Mouse (Mus musculus) B cell, adult 2 months (primary cell): ENCODE data around the gene Ndst4.

Source experiments
- DNase-seq, 2 experiments: peaks; one replicate each; pipeline ENCODE4 v3.0.0; 2022

Ndst4 gene

DNA sequence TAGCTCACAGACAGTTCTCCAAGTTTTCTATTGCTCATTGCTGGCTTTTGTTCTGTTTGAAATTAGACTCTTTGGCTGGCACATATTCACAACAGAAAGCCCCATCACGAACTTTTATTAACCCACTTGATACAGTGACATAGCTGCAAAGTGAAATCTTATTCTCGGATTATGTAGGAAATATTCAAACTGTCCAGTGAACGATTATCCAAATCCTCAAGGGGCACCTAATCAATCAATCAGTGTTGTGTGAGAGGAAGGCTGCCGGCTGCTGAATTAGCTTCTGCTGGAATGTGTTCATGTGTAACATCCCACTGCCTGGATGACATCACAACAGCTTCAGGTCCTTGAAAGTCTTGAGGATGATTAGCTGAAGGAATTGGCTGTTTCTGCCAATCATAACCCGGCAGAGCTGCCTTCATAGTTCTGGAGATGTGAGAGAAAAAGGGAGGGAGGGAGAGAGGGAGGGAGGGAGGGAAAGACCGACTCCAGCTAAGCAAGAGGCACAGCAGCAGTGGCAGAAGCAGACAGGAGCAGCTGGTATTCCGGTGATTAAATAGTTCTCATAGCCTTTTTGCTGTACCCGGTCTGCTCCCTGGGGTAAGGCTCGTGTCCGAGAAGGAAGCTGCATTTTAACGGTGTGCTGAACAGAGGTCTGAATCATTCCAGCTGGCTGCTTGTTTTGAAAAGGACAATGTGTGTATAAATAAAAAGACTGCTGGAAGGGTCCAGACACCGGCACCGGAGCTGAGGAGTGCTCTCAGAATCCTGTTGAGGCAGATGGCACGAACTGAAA, at the start of gene Ndst4:
Ndst4 (plus strand) TSS at position 476 of the 796 bp plus-strand sequence.
- no peak for DNase-seq

GRCm38 (mm10) chr3:125397443-125397842, 6.4 kb upstream of the Ndst4 start:
- DNase-seq: no peak

GRCm38 (mm10) chr3:125406456-125406855, 2.6 kb downstream of the Ndst4 start:
- no peak for DNase-seq

- no peak for DNase-seq
Observed at GRCm38 (mm10) chr3:125406991-125407390, 3.1 kb downstream of the Ndst4 start.

GRCm38 (mm10) chr3:125466894-125467652, 63.2 kb downstream of the Ndst4 start:
- no peak for DNase-seq

- DNase-seq: no peak
Observed at GRCm38 (mm10) chr3:125510102-125510501, 106.2 kb downstream of the Ndst4 start.

DNA sequence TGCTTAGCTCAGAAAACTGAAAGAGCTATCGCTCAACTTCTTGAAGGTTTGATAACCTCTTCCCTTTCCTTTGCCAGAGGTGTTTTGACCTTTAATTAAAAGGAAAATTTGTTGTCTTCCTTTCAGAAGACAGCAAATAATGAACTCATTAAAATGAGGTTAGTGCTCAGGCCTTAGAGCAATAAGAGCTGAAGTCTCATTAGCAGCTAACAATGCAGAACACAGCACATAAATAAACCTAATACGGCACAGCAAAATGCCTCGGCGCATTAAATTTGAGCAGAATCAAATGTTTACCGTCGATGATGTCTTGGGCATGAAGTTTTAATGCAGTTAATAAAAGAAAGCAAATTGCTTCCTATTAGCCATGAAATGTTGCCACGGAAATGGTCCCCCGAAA, 129.5 kb downstream of the Ndst4 start:
- no peak for DNase-seq

DNA sequence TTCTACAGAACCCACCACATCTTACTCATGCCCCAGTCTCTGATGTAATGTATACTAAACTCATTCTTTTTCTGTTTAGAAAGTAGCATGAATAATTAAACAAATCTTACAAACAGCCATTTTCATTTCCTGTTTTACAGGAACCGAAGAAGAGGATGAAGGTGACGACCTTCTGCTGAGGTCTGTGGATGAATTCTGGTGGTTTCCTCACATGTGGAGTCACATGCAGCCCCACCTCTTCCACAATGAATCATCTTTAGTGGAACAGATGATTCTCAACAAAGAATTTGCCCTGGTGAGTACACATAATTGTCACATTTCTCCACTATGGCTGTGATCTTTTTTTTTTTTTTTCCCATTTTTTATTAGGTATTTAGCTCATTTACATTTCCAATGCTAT, 166.7 kb downstream of the Ndst4 start:
- no peak for DNase-seq

DNA sequence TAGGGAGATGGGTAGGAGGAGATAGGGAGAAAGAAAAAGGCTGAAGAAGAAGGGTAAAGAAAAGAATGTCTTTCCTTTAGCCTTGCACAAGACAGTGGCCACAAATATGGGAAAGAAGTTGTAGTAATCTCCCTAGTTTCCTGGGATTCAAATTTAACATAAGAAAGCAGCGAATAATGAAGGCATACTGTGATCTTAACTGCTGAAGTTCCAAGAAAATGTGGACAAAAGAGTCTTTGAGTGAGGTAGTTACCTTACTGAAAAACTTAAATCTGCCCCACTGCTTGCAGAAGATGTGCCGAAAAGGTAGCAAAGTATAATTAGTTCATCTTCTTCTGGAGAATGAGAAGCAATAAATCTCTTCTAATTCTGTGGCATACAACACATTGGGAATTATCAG, 228.4 kb downstream of the Ndst4 start:
- no peak for DNase-seq

- no peak for DNase-seq
Observed at GRCm38 (mm10) chr3:125655009-125655635, 251.2 kb downstream of the Ndst4 start.

- DNase-seq: no peak
Observed at GRCm38 (mm10) chr3:125660114-125660717, 256.3 kb downstream of the Ndst4 start.

GRCm38 (mm10) chr3:125660884-125661532, 257.1 kb downstream of the Ndst4 start:
- no peak for DNase-seq

DNA sequence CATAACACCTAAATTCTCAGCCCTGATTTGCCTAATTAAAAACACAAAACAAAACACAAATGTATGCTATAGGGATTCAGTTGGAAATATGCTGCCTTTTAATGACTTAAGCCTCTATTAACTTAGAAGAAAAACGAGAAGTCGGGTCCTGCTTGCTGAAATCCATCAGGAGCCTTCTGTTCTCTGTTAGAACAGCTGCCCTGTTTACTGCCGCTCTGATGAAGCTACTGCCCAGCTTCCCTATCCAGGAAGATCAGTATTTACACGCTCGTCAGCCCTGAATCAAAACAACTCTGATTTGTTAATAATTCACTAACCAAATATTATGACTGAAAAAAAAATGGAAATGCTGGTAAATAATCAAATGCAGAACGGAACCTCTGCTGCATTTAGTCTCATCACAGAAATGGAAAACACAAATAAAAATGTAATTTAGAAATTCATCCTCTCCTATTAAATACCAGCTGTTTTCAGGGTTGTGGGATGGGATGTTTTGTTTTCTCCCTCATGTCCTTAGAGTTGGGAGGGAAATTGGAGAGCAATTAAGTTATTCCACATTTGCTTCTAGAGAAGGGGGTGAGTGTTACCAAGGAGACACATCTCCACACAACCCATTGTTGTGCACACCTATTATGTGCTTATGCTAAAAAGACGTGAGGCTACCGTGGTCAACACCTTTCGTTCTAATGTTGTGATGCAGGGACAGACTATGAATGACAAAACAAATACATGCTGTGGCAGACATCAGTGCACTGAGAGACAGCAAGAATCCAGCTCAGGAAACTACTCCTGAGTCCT, 270.3 kb downstream of the Ndst4 start:
- DNase-seq: no peak

GRCm38 (mm10) chr3:125675211-125675896, 271.5 kb downstream of the Ndst4 start:
- DNase-seq: no peak

DNA sequence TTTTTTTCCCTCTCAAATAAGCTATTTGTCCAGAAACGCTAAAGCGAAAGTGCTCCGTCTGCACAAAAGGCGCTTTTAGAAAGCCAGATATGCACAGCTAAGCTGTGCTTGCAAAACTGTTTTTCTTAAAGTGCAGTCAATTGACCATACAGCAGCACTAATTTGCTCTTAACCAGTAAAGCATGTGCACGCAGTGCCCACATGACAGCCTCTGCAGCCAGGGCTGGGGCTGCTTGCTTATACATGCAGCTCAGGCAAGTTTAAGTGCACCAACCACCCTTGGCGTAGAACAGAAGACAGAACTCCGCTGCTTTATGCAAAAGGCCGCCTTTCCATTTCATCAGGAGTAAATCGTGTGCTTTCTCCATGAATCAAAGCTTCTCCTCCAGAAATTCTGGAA, 275.0 kb downstream of the Ndst4 start:
- no peak for DNase-seq

DNA sequence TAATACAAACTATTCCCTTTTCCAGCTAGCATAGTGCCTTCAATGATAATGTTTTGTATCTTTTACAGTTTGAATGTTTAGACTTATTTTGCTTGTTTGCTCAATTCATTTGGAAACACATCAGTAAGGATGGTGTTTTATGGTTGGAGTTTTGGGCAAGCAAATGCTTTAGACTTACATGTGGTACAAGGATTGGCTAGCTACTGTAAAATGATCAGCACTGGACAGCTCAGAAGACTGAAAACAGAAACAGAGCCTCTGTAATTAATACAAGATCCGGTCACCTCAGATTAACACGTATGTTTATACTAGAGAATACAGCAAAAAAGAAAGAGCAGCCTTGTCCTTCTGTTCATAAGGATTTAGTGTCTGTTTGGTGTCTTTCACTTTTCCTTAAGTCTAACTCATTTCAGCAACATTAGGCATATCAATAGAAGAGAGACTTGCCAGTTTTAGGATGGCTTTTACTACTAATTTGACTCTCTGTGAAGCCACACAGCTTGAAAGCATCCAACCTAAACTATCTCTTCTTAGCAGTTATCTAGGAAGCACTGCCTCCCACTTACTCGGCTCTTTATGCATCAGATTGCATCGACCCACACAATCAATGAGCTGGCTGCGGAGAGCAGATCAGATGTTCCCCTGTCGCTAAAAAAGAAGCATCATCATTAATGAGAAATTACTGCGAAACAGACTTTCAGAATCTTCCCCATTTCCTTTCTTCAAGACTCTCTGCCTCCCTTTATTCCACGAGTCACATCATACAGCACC, 279.8 kb downstream of the Ndst4 start:
- DNase-seq: no peak

- DNase-seq: no peak
Observed at GRCm38 (mm10) chr3:125684583-125684982, 280.7 kb downstream of the Ndst4 start.

DNA sequence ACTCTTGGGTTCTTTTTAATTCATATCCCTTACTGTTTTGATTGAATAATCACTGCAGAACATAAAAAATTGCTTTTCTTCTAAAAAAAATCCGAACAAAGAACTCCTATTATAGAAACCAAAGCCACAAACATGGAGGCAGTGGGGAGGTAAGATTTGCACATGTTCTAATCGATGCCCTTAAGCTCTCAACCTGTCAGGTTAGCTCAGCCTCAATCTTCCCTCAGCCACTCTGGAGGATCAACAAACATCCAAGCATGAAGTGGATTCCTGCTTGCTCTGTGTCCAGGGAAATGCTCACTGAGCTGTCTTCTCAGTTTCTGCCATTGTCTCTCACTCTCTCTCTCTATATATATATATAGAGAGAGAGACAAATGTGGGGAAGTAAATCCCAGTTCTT, 283.7 kb downstream of the Ndst4 start:
- no peak for DNase-seq

GRCm38 (mm10) chr3:125690948-125691347, 287.1 kb downstream of the Ndst4 start:
- no peak for DNase-seq

DNA sequence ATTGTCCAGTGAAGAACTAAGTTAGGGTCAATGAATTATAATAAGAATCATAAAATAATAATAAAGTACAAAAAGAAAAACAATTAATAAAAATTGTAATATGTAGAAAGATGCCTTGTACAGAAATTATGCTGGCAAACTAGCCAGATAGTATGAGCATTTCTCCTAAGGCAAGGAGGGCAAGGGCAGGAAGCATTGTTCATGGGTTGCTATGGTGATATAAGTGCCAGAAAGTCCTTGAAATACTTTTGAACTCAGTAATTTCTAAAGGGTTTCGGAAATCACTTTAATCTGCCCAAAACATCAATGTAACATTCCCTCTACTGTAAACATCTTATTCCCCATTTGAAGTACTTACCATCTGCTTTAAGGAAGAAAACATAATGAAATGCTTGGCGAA, 319.1 kb downstream of the Ndst4 start:
- no peak for DNase-seq

DNA sequence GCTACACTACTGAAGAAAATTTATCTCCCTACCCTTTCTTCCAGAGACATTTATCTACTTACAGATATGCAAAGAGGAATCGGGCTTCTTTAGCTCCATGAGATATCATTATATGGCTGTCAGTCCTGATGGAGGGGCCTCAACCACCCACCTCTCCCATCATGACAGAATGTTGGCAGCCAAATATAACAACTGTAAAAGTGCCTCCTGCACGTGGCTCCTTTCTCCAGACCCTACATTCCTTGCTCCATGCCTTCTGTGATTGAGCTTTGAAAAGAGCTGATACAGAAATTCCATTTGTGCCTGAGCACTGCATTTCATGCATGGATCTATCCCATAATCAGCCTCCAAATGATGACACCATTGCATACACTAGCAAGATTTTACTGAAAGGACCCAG, 331.1 kb downstream of the Ndst4 start:
- DNase-seq: no peak
